Mouse (Mus musculus): ENCODE measurements around the gene Asic5.

GRCm38 (mm10) chr3:81943097-81943496 lies 39.0 kb upstream of the Asic5 start:
- no peak for TF ChIP-seq CTCF (IDR thresholded peaks at IDR 0.05; ENCODE audit: low read depth)
- no peak for TF ChIP-seq EP300 (optimal IDR thresholded peaks at IDR 0.05)

Measured in stomach, postnatal 0 days (tissue).